Mouse (Mus musculus) E14TG2a.4 (cell line): Measurements from ENCODE around the gene Adamts2.

Experiments used
- CTCF ChIP-seq: conservative IDR thresholded peaks from 2 replicates; pipeline ENCODE4 v1.5.1; 2014; ENCODE audit warnings: low read length
- POU5F1 ChIP-seq: IDR thresholded peaks from 2 replicates; pipeline ENCODE4 v1.6.1; 2014; ENCODE audit warnings: low read length, borderline replicate concordance

- TF ChIP-seq CTCF (peak; percentile 89), POU5F1 (no peak)
Measured at GRCm38 (mm10) chr11:50768995-50769749, 167.3 kb downstream of the Adamts2 start.
